Mouse (Mus musculus): ENCODE data around the gene Gm4498.
"Not testable (repeated sequence)": the region's sequence is repeated elsewhere in the genome, so short reads cannot be mapped to it uniquely, and the experiment has no call there.

Gene Gm4498

GRCm38 (mm10) chr7:20233728-20234127 is at the start of gene Gm4498:
Gene Gm4498, minus strand, starts transcription at chr7:20233828.
- DNase-seq (ENCODE audit: low read depth, low spot score) = not testable (repeated sequence)

- not testable (repeated sequence) for DNase-seq (ENCODE audit: low read depth, low spot score)
Measured at GRCm38 (mm10) chr7:20262734-20263133, 29.1 kb upstream of the Gm4498 start, which contains the start of gene Gm5890. Gene Gm5890, minus strand, starts transcription at chr7:20262834.

DNA sequence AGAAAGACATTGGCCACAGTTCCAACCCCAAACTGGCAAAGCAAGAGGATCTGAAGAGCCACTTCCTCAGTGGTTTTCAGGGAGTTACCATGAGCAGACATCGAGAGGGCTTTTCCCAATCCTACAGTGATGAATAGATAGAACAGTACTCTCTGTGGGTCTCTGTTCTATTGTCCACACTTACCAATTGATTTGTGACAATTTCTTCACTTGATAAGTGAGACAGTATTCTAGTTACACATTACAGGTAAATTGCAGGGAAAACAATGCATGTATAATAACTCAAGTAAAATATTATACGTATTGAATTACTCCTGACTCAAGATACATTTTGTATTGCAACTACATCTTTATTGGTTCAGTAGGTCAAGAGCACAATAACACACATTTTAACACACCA is 28.1 kb downstream of the Gm4498 start, which contains the start of gene Gm6164:
Gm6164 (minus strand) TSS at position 101 of the 400 bp plus-strand sequence.
- DNase-seq (ENCODE audit: low read depth, low spot score) = not testable (repeated sequence)

- DNase-seq (ENCODE audit: low read depth, low spot score) = not testable (repeated sequence)
Measured at GRCm38 (mm10) chr7:20193410-20193809, 40.2 kb downstream of the Gm4498 start, which contains the start of gene Vmn1r95. Gene Vmn1r95, plus strand, starts transcription at chr7:20193710.

Measured in skeletal muscle tissue, adult 2 months (tissue).